Mouse (Mus musculus) megakaryocyte, embryonic 14.5 days (primary cell): ENCODE data around the gene Snn.

ENCODE experiments used
- FLI1 ChIP-seq: IDR thresholded peaks from 2 replicates; pipeline ENCODE4 v1.6.1; 2012; ENCODE audit warnings: low read length, inconsistent platforms, mixed read lengths
- GATA1 ChIP-seq: IDR thresholded peaks from 3 replicates; pipeline ENCODE4 v1.6.1; 2012; ENCODE audit warnings: mixed read lengths, low read length, inconsistent platforms, borderline replicate concordance

DNA sequence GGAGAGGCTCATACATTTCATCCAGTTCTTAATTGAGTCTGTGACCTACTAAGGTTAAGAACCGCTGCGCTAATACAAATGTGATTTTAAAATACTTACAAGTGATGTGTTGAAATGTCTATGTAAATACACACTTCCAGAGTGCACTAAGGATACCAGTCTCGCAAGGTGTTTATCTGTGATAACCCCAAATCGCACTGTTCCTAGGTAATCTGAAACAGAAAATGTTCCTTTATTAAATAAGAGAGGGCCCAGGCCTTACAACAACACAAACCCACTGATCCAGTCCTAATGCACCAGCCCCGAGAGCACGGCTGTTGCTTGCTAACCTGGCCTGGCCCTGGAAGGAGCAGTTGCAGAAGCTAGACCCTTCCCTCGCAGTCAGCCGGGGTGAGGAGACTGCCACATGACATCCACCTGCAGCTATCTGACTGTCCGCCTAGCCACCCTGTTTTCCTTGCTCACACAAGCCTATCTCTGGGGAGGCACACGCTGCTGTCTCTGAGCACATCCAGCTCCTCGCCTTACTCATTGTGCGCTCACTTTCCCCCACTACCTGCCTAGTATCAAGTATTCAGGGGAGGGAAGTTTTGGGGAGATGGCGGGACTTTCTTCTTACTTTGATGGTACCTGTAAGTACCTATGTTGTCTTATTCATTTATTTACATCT is 33.1 kb downstream of the Snn start:
- TF ChIP-seq GATA1: no peak
- TF ChIP-seq FLI1: no peak
